Mouse (Mus musculus): Measurements from ENCODE around the gene Dlgap1. TPM values are rescaled to one million over a fixed set of nuclear protein-coding genes. Genes with fewer than 3 reads are reported as not detected.
A peak's percentile ranks its signal among the peaks of the same experiment; 100 is the strongest.

Dlgap1 gene
- polyA plus RNA-seq, 2 experiments from 2014 or later, result 0.21 TPM; not detected in 1

GRCm38 (mm10) chr17:70765337-70765736, 796.5 kb downstream of the Dlgap1 start:
- ATAC-seq, result no peak

GRCm38 (mm10) chr17:70765976-70766375, 797.1 kb downstream of the Dlgap1 start:
- no peak for ATAC-seq

DNA sequence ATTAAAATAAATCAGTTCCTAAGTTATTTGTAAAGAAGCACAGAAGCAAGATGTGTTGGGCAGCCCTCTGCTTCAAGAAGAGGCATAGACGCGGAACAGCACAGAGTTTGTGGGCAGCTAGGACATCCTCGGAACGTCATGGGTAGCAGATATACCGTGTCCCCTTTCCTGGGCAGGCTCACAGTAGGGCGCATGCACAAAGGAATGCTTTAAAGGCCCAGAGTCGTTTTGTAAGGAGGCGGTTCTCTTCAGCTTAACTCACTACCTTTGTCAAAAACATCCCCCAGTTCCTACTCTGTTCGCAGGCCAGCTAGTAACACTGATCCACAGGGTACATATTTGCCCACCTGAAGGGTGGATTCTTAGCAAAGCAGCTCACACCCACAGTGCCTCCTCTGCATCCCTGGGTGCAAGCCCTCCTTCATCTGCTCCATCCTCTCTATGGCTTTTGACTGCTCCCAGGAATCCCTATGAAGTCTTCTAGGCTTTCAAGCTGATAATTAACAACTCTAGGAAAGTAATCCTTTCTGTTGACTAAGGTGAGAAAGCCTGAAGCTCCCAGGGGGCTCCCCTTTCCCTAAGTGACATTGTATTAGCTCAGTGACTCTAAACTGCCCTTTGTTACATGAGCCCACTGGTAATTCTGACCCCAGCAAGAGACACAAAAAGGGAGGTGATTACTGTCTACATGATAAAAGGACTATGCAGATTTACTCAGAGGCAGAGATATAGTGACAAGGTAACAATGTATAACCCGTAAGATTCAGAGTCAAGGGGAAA, 803.4 kb downstream of the Dlgap1 start:
- no peak for ATAC-seq

GRCm38 (mm10) chr17:70779770-70780169, 810.9 kb downstream of the Dlgap1 start:
- no peak for ATAC-seq

GRCm38 (mm10) chr17:70780726-70781689, 812.1 kb downstream of the Dlgap1 start:
- no peak for ATAC-seq

DNA sequence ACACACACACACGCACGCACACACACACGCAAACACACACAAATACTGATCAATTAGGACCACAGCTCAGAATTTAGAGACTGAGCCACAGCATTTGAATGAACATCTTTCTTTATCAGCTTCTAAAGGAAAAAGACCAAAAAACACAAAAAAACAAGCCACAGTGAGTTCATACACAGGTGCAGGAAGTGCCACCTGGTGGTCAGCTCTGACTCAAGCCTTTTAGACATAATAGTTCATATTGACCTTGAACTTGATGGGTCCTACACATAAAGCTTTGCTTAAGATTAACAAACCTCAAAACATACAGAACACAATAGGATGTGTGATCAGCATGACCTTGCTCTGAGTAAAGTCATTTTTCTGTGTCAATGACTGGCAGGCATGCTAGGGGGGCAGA, 814.4 kb downstream of the Dlgap1 start:
- no peak for ATAC-seq

DNA sequence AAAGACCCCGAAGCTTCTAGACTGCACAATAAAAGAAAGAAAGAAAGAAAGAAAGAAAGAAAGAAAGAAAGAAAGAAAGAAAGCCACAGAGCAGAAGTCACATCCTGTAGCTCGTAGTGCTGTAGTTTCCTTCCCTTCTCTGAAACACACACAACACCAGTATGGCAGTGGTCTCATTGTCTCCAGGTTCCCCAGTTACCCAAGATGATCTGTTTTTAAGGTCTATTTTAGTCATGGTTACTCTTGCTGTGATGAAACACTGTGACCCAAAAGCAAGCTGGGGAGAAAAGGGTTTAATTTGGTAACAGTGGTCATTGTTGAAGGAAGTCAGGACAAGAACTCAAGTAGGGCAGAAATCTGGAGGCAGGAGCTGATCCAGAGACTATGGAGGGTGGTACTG, 818.5 kb downstream of the Dlgap1 start:
- ATAC-seq, result no peak

- ATAC-seq, result no peak
Measured at GRCm38 (mm10) chr17:70790801-70791200, 821.9 kb downstream of the Dlgap1 start.

- no peak for ATAC-seq
Measured at GRCm38 (mm10) chr17:70791596-70792275, 822.9 kb downstream of the Dlgap1 start.

GRCm38 (mm10) chr17:70794291-70794690, 825.4 kb downstream of the Dlgap1 start:
- ATAC-seq, result no peak

DNA sequence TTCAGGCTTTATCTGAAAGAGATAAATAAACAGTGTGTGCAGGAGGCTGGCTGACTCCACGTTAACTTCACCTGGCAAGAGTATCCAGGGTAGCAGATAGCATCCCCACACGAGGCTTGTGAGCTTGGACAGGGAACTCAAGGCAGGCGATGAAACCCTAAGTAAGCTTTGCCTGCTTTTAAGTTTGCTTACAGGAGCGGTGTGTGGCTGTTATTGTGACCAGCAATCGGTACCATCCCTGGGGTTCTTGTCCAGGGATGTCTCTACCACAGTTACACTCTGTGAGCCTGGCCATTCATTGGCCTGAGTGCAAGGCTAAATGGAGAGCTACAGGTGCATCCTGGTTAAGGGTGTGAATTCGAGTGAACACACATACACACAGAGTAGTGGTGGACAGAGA, 825.8 kb downstream of the Dlgap1 start:
- no peak for ATAC-seq

- ATAC-seq, result no peak
Measured at GRCm38 (mm10) chr17:70795196-70795595, 826.3 kb downstream of the Dlgap1 start.

DNA sequence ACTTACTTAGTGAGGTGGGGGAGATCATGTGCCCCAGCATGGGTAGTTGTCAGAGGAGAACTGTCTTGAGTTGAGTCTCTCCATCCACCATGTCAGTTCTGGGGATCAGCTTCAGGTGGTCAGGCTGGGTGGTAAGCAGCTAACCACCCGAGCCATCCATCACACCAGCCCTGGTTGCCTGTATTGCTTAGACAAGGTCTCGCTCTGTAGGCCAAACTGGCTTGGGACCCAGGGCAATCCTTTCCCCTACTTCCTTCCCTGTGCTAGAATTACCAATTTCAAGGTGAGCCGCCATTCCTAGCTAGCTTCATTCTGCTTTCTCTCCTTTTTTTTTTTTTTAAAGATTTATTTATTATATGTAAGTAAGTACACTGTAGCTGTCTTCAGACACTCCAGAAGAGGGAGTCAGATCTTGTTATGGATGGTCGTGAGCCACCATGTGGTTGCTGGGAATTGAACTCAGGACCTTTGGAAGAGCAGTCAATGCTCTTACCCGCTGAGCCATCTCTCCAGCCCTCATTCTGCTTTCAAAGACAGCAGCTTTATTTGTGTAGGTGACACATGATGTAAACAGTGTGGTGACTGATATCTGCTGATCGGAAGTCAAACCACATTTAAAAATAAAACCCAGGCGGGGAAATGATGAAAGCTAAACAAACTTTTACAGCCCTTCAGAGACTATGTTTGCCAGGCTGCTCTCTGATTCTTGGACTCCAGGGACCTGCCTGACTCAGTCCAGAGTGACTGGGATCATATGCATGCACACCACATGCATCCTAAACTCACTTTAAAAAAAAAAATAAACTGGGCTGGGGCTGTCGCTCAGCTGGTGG, 828.3 kb downstream of the Dlgap1 start:
- peak; percentile 28 for ATAC-seq

DNA sequence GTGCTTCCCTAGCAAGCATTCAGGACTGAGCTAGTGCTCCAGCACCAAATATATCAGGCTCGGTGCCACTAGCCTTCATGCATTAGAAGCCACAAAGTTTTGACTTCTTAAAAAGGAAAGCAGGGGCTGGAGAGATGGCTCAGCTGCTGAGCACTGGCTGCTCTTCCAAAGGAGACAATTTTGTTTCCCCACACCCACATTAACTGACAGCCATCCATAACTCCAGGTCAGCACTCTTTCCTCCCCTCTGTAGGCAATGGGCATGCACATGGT, 828.8 kb downstream of the Dlgap1 start:
- no peak for ATAC-seq

DNA sequence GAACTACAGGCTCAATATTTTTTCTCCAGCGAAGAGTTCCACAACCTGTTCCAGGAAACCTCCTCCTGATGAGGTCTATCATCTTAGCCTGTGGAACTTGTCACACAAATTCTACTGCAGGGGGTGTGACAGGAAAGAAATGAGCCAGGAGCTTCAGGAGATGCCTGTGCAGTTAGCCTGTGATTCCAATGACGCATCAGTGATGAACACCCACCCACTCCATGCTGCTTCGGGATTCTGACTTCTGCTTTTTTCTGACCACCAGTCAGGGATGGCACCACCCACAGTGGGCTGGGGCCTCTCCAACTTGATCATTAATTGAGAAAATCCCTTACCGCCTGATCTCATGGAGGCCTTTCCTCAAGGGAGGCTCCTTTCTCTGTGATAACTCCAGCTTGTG, 830.4 kb downstream of the Dlgap1 start:
- no peak for ATAC-seq

- no peak for ATAC-seq
Measured at GRCm38 (mm10) chr17:70802022-70802421, 833.1 kb downstream of the Dlgap1 start.

DNA sequence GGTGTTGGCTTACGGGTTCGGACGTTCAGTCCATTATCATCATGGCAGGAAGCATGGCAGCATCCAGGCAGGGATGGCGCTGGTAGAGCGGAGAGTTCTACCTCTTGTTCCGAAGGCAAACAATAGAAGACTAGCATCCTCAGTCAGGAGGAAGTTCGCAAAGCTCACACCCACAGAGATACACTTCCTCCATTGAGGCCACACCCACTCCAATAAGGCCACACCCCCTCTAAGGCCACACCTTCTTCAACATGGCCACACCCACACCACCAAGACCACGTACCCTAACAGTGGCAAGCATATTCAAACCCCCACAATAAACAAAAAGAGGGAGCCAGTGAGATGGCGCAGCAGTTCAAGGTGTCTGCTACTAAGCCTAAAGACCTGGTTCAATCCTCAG, 837.0 kb downstream of the Dlgap1 start:
- ATAC-seq, result no peak

- ATAC-seq, result no peak
Measured at GRCm38 (mm10) chr17:70806600-70806999, 837.7 kb downstream of the Dlgap1 start.

GRCm38 (mm10) chr17:70807885-70808284, 839.0 kb downstream of the Dlgap1 start:
- ATAC-seq, result no peak

- ATAC-seq, result no peak
Measured at GRCm38 (mm10) chr17:70808837-70809236, 840.0 kb downstream of the Dlgap1 start.

DNA sequence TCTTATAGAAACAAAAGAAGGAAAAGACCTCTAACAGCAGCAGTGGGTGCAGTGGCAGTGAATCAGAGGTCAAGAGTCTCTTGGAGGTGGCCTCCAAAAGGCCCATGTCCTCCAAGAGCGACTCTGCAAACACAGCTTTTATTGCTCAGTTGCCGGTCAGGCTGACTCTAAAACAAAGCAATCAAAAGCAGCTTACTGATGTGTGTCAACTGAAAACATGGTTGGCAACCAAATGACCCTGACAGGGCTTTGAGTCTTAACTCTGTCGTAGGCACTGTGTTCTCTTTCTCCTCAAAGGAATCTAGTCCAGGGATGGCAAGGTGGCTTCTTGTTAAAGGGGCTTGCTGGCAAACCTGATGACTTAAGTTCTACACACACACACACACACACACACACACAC, 840.9 kb downstream of the Dlgap1 start:
- no peak for ATAC-seq

DNA sequence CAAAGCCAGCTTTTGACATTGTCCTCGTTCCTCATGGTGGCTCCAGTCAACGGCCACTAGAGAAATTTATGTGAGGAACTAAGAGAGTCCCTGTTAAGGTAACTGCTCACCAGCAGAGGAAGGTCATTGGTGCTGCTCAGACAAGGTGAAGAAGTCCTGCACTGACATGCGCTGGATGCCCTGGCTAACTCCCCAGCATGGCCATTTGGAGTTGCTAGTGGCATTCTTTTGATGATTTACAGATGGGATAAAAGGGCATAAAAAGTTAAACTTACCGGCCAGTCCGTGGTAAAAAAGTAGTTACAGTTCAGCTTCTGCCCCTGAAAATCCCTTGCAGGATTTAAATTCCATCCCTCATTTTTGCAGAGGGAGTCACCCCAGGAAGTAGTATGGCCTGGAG, 841.9 kb downstream of the Dlgap1 start:
- no peak for ATAC-seq
